Mouse (Mus musculus) olfactory bulb, adult 2 months (tissue): Measurements from ENCODE around the gene Syne4. TPM values are rescaled to one million over a fixed set of nuclear protein-coding genes. Genes with fewer than 3 reads are reported as not detected.
A peak's percentile ranks its signal among the peaks of the same experiment; 100 is the strongest.

Experiments used
- H3K27ac ChIP-seq: fragments of 200-500 bp; 2 replicates; pipeline ENCODE4 v1.5.1; 2012; ENCODE audit warnings: low read depth, low read length; ENCODE audit not compliant: insufficient read depth
- H3K4me1 ChIP-seq: fragments of 200-500 bp; 2 replicates; pipeline ENCODE4 v1.6.1; 2012; ENCODE audit warnings: low read length; ENCODE audit not compliant: control insufficient read depth, insufficient read depth
- H3K4me3 ChIP-seq: fragments of 200-500 bp; 2 replicates; pipeline ENCODE4 v1.5.1; 2012; ENCODE audit warnings: mild to moderate bottlenecking, low read depth, low read length, moderate library complexity; ENCODE audit not compliant: insufficient read depth
- CTCF ChIP-seq: fragments of 200-500 bp; IDR thresholded peaks from 2 replicates; pipeline ENCODE4 v1.5.1; 2012; ENCODE audit warnings: low read depth, mild to moderate bottlenecking, low read length, moderate library complexity; ENCODE audit not compliant: insufficient read depth
- POLR2A ChIP-seq: fragments of 200-500 bp; IDR thresholded peaks from 2 replicates; pipeline ENCODE4 v1.6.1; 2012; ENCODE audit warnings: mild to moderate bottlenecking, low read depth, low read length, moderate library complexity; ENCODE audit not compliant: insufficient read depth
- WGBS: fragments of 180-500 bp; shearing (Covaris S2); methylation state at CpG from one replicate; pipeline ENCODE4 v1.1.7; 2018; 5-methylcytosine and 5-hydroxymethylcytosine counted together
- polyA plus RNA-seq: library from polyadenylated mRNA; stranded (reverse); fragments of >200 nt; gene quantifications from 2 replicates; pipeline ENCODE4 v1.2.4, GENCODE M21; 2012; ENCODE audit warnings: low replicate concordance; ENCODE audit not compliant: missing spikeins, insufficient read depth, insufficient read length

Syne4 gene
- polyA plus RNA-seq, 1 experiment, result not detected

- 27% methylated on average over 13 of the region's 13 CpGs for WGBS
- TF ChIP-seq POLR2A (no peak), CTCF (no peak)
- no peak overlapping the region for H3K27ac ChIP-seq
These were observed 20.8 kb upstream of the Syne4 start for GRCm38 (mm10) chr7:30293795-30294194.

GRCm38 (mm10) chr7:30294296-30294695, 20.3 kb upstream of the Syne4 start:
- H3K4me3 ChIP-seq, result no peak overlapping the region
- peaks cover 25% of the 10 kb centered on the region for H3K4me1 ChIP-seq
- 0 out of 2 replicates have a peak overlapping the region, but pooled peaks have one; percentile 10 for H3K27ac ChIP-seq
- TF ChIP-seq CTCF, result no peak
- no peak for TF ChIP-seq POLR2A
- WGBS, result 59% methylated on average over 5 of the region's 5 CpGs

More at GRCm38 (mm10) chr7:30293795-30294194, 20.8 kb upstream of the Syne4 start:
- H3K4me3 ChIP-seq, result peak overlapping the region; percentile 18; the same call in 1 of the 2 replicates
- peaks cover 25% of the 10 kb centered on the region for H3K4me1 ChIP-seq

- Histone ChIP-seq H3K4me1 (peaks cover 25% of the 10 kb centered on the region), H3K27ac (0 out of 2 replicates have a peak overlapping the region, but pooled peaks have one; percentile 10), H3K4me3 (no peak overlapping the region)
- no peak for TF ChIP-seq CTCF
- TF ChIP-seq POLR2A, result no peak
- WGBS, result 61% methylated on average over 10 of the region's 10 CpGs
These were observed 19.5 kb upstream of the Syne4 start for GRCm38 (mm10) chr7:30295103-30295502.

- 90% methylated on average over 15 of the region's 15 CpGs for WGBS
- TF ChIP-seq POLR2A (no peak), CTCF (no peak)
These were observed 17.8 kb upstream of the Syne4 start for GRCm38 (mm10) chr7:30296816-30297215.

GRCm38 (mm10) chr7:30297266-30297665, 17.3 kb upstream of the Syne4 start:
- 83% methylated on average over 16 of the region's 16 CpGs for WGBS
- Histone ChIP-seq H3K4me3 (no peak overlapping the region), H3K4me1 (peaks cover 19% of the 10 kb centered on the region)

More at GRCm38 (mm10) chr7:30296816-30297215, 17.8 kb upstream of the Syne4 start:
- H3K4me3 ChIP-seq, result no peak overlapping the region
- H3K4me1 ChIP-seq, result peaks cover 19% of the 10 kb centered on the region
- H3K27ac ChIP-seq, result no peak overlapping the region

GRCm38 (mm10) chr7:30300914-30301313, 13.7 kb upstream of the Syne4 start:
- WGBS, result 48% methylated on average over 3 of the region's 3 CpGs
- no peak overlapping the region for H3K27ac ChIP-seq
- no peak for TF ChIP-seq POLR2A
- TF ChIP-seq CTCF, result 0 out of 2 replicates have a peak, but pooled peaks have one; percentile 3

More at GRCm38 (mm10) chr7:30297266-30297665, 17.3 kb upstream of the Syne4 start:
- TF ChIP-seq CTCF (no peak), POLR2A (no peak)
- no peak overlapping the region for H3K27ac ChIP-seq

GRCm38 (mm10) chr7:30306083-30306779, 8.4 kb upstream of the Syne4 start:
- no peak for TF ChIP-seq CTCF
- peaks cover 18% of the 10 kb centered on the region for H3K4me1 ChIP-seq
- 88% methylated on average over 16 of the region's 16 CpGs for WGBS
- no peak overlapping the region for H3K4me3 ChIP-seq
- no peak overlapping the region for H3K27ac ChIP-seq

More at GRCm38 (mm10) chr7:30300914-30301313, 13.7 kb upstream of the Syne4 start:
- Histone ChIP-seq H3K4me1 (no peaks in the 10 kb centered on the region), H3K4me3 (no peak overlapping the region)

- 5% methylated on average over 27 of the region's 27 CpGs for WGBS
- peak within 1 kb of the TSS; percentile 93 for H3K27ac ChIP-seq
These were observed 6.3 kb upstream of the Syne4 start, which contains the start of gene Alkbh6 for GRCm38 (mm10) chr7:30308076-30309005. Alkbh6 (plus strand) TSS chr7:30308717.

More at GRCm38 (mm10) chr7:30308076-30309005, 6.3 kb upstream of the Syne4 start, which contains the start of gene Alkbh6:
- TF ChIP-seq CTCF, result no peak
- TF ChIP-seq POLR2A, result peak; percentile 78; the same call in 1 of the 2 replicates
- Histone ChIP-seq H3K4me1 (peaks cover 18% of the 10 kb centered on the region), H3K4me3 (peak within 1 kb of the TSS; percentile 76)
